Mouse (Mus musculus): ENCODE measurements around the gene Aanat.

The Aanat gene

DNA sequence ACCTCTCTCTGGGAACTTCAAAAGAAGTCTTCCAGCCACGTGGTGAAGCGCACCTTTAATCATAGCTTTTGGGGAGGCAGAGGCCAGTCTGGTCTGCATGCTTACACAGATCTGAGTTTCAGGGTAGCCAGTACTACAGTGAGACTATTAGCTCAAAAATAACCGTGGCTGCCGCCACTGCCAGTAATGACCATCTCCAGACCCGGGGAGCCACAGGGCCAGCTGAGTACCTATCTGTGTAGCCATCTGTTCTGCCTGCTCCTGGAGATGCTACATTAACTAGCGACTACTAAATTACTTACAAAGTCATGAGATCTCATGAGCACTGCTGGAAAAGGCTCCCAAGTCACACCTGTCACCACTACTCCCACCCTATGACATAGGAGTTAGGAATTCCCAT is 11.2 kb upstream of the Aanat start:
- DNase-seq (ENCODE audit: low spot score) = no peak

DNA sequence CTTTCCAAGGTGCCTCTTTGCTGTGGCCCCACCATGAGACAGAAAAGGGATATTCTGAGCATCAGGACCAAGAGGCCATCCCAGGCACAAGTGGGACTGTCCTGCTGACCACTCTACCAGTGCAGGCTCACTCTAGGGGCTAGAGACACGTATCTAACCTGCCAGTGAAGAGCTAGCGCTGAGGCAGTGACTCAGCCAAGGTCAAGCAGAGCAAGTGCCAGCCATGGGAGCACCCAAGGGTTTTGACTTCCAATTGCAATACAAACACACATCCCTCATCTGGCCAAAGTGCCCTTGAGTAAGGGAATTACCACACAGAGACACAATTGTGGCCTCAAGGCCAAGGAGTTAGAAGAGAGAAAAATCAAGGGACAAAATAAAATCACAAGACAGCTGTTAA is 10.8 kb upstream of the Aanat start:
- no peak for DNase-seq (ENCODE audit: low spot score)

DNA sequence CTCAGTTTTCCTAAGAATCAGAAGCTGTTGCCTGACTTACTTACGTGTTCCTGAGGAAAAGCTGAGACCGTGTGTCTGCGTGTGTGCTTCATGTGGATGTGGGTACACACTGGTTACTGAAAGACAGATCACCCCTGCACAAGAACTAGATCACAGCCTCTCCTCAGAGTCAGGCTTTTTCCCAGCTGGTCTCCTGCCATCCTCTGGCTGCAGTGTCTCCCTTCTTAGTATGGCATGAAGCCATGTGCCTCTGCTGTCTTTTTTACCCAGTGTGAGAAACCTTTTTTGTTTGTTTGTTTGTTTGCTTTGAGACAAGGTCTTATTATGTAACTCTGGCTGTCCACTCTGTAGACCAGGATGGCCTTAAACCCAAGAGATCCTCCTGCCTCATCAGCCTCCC is 7.0 kb upstream of the Aanat start:
- DNase-seq (ENCODE audit: low spot score) = no peak

DNA sequence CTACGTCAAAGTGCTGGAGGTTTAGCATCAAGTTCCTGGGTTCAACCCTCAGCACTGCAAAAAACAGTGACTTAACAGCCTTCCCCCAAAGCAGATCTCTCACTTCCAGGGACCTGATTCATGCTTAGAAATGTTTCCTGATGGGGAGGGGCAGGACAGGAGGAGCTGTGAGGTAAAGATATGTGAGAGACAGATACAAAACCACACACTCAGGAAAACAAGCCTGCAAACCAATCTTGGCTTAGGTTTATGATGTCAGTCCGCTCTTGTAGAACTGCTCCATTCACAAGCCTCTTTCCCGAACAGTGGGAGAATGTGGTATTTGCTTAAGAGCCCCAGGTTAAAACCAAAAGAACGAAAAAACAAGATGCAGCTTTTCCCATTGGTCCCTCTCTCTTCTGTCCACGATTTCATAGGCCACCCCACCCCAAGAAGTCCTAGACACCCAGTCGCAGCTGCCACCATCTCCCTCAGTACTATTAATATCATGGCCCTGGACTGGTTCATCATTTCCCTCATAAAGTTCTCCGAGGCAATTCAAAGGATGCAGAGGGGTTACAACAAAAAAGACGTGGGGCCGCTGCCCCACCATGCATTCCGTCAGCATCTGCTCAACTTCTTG is 6.1 kb upstream of the Aanat start:
- no peak for DNase-seq (ENCODE audit: low spot score)

DNA sequence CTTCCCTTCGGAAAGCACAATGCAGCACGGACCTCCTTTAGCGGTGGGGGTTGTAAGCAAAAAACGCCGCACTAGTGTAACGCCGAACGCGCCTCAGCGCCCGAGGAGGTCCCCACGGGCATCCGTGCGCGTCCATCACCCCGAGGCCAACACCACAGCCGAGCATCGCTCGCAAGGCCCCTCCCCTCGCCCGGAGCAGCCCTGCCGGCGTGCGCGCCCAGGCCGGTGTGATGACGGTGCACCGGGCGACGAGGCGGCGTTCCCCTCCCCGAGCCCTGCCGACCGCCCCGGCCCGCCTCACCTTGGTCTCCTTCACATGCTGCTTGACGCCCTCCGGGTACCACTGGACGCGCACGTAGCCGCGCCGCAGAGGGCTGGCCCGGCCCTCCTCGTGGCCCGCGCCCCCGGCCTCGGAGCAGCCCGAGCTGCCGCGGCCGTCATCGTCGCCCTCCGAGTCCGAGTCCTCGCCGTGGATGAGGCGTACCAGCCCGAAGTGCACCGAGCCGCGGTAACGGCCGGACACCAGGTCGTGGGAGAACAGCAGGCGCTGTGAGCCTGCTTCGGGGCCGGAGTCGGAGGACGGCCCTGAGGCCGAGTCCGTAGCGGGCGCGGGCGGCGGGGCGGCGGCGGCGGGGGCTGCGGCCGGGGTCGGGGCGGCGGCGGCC is 5.4 kb upstream of the Aanat start:
- peak; percentile 58 for DNase-seq (ENCODE audit: low spot score)

DNA sequence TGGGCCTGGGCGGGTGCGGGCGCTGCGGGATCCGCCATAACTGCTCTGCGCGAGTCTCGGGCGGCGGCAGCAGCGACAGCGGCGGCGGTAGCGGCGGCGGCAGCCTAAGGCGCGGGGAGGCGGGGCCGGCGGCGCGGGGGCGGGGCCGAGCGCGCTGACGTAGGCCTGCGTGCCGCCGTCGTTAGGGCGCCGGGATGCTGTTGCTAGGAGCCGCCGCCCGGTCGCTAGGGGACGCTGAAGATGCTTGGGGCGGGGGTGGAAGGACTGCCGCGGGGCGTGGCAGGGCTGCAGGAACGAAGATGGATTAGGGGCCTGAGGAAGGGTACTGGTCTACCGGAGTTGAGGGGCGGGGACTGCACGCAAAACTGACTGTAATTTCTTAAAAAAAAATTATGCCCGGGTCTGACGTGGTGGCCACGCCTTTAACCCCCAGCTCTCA is 4.8 kb upstream of the Aanat start, which contains the start of gene Ube2o:
Ube2o (minus strand) TSS at position 72 of the 439 bp plus-strand sequence.
- DNase-seq (ENCODE audit: low spot score) = peak; percentile 86

DNA sequence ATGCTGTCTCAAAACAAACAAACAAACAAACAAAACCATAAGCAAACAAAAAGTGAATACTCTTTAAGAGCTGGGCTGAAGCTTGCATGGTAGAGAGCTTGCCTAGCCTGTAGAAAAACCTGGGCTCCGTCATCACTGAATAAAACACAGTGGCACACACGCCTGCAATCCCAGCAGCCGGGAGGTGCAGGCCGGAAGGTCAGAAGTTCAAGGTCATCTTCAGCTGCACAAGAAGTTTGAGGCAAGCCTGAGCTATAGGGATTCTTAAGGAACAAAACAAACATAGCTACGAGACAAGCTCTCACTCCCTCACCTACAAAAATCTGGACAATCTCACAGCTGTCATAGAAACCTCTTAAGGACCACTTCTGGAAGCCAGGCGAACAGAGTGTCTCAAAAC is 550 bp upstream of the Aanat start:
- no peak for DNase-seq (ENCODE audit: low spot score)

DNA sequence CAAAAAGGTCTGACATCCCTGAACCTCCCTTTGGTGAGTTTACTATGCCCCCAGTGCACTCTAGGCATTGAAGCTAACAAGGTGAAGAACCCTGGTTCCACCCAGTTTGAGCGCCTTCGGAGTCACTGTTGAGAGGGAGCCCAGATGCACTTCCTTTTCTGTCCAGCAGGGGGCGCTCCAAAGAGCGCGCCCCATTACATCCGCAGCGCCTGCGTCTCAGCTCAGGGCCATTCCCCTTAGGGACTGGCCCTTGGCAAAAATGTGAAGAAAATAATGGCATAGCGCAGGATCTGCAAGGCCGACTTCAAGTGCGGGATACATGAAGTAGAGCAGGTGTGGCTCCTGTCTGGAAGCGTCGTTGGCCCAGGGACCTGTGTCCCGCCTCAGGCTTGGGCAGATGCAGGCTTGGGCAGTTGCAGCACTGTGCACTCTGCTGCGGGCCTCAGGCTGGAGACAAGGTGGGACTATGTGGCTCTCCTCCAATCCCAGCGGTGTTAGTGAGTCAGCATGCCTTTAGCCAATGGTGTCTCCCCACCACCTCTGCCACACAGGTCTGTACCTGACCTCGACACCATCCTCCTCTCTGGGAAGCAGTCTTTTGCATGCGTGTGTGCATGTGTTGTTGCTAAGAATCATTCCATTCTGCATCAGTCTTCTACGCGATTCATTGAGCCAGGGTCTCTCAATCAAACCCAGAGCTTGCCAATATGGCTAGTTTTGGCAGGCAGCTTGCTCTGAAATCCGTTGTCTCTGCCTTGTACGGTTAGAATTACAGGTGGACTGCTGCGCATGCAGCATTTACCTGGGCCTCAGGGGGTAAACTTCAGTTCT is 784 bp downstream of the Aanat start:
- DNase-seq (ENCODE audit: low spot score) = peak; percentile 80

DNA sequence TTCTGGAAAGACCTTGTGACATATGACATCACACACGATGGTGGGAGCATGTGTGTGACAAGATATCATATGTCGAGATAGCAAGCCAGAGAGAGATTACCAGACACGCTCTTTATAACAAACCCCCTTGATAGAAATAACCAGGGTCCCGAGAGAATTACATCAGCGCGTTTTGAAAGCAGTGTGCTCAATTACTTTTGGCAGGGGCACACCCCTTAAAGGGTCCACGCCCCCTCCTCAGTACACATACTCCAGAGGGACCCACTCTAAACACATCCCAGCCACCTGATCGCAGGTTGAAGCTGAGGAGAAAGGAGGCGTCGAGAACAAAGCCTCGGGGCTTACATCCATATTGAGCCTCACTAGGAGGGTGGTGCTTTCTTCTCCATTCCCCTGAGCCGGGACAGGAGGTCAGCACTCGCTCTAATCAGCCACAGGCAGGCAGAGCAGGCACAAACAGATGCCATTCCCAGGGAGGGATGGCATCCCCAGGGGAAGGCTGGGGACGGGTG is 2.8 kb downstream of the Aanat start:
- DNase-seq (ENCODE audit: low spot score) = no peak

DNA sequence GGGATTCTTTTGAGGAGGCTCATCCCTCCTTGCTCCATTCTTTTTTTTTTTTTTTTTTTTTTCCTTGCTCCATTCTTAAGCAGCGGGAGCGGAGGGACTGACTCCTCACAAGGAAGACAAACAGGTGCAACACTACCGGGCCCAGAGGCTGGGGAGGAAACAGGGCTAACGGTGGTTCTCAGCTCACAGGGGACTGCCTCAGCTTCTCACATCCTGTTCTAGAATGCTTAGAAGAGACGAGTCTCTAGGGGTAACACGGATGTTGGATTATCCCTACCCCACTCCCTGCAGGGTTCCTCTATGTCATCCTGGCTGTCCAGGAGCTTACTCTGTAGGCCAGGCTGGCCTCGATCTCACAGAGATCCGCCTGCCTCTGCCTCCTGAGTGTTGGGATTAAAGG is 3.3 kb downstream of the Aanat start:
- no peak for DNase-seq (ENCODE audit: low spot score)

DNA sequence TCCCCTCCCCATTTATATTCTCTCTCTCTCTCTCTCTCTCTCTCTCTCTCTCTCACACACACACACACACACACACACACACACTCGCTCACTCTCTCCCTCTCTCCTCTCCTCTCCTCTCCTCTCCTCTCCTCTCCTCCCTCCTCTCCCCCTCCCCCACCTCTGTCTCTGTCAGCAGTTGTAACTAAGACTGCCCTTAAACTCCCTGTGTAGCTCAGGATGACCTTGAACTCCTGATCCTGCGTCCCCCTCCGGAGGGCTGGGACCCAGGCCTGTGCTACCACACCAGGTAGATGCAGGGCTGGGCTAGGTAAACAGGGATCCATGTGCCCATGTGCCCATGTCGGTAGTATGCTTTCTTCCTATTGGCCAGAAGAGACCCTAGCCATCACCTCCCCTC is 5.4 kb downstream of the Aanat start:
- no peak for DNase-seq (ENCODE audit: low spot score)

DNA sequence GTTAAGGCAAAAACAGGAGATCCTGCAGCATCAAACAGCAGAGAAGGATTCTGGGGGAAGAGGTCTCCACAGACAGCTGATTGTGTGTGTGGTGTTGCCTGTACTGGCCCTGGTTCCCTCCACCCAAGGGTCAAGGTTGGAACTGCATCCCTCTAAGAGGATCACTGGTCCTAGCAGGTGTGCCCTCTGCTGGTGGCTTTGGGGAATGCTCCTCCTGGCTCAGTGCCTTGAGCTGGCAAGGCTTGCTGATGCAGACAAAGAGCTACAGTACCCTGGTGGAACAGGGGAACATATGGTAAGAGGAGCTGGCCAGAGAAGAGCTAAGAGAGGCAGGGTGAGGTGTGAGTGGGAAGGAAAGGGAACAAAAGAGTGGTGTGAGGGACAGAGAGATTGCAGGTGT is 6.2 kb downstream of the Aanat start:
- DNase-seq (ENCODE audit: low spot score) = peak; percentile 97

DNA sequence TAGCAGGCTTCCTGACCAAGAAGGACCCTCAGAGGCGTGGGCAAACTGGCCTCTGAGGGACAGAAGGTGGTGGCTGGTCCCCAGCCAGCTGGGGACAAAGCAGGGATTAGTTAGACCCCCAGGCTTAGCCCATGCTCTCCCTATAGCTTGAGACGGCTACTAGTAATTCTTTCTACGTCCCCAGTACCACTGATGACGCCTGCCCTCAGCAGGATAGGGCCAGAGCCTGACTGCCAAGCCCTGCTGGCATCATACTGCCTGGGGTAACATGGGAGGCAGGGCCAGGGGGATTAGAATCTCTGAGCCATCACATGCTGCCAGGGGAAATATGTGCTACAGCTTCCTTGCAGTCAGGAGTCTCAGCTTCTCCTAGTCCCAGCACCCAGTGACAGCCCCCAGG is 7.1 kb downstream of the Aanat start:
- DNase-seq (ENCODE audit: low spot score) = no peak

DNA sequence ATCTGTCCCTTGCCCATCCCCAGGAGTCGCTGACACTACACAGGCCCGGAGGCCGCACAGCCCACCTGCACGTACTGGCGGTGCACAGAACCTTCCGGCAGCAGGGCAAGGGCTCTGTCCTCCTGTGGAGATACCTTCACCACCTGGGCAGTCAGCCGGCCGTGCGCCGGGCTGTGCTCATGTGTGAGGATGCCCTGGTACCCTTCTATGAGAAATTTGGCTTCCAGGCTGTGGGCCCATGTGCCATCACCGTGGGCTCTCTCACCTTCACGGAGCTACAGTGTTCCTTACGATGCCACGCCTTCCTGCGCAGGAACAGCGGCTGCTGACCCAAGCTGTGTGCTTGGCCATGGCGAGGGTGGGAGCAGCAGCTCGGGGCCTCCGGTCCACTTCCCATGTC is 10.5 kb downstream of the Aanat start:
- DNase-seq (ENCODE audit: low spot score) = no peak

DNA sequence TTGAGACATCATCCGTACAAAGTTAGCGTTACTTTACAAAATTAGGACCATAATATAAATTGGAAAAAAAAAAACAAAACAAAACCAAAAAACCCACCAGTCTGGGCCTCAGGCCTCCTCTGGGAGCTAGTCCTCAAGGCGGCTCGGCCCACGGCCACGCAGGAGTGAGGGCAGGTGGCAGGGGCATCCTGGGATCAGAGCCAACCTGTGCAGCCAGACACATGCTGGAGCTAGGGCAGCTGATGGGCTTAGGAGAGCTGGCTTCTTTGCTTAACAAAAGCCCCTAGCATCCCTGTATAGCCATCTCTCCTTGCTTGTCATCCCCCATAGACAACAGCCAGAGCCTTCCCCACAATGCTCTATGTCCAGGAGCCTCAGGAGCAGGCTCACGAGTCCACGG is 12.0 kb downstream of the Aanat start:
- DNase-seq (ENCODE audit: low spot score) = no peak

DNA sequence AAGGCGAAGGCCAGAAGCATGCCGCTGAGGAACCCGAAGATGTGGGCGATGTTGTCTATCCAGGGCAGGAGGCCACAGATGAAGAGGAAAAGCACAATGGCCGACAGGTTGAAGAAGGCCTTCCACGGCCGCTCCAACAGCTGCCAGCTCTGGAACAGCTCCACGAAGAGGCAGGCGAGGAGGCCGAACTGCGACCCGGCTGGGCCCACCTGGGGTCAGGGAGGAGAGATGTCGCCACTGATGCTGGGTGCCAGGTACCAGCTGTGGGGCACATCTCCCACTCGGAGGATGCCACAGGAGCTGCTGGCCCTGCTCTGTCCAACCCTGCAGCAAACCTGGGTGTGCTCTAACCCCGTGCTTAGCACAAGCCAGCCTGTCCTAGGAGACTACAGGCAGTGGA is 13.0 kb downstream of the Aanat start:
- no peak for DNase-seq (ENCODE audit: low spot score)

DNA sequence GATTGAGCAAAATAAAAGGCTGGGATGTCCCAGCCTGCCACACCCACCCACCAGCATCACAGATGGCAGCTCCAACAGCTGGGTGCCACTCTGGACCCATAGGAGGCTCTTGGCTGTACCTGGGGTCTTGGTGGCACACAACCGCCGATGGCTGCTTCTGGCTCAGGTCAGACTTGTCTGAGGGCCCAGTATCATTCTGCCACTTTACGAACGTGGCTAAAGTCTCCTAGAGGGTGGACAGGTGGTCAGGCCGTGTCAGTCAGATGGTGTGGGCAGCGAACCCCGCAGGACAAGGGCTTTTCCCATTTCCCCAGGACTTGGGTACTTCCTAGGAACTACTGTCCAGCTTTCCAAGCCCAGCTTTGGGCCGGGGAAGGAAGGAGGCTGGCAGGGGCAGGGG is 14.9 kb downstream of the Aanat start:
- no peak for DNase-seq (ENCODE audit: low spot score)

DNA sequence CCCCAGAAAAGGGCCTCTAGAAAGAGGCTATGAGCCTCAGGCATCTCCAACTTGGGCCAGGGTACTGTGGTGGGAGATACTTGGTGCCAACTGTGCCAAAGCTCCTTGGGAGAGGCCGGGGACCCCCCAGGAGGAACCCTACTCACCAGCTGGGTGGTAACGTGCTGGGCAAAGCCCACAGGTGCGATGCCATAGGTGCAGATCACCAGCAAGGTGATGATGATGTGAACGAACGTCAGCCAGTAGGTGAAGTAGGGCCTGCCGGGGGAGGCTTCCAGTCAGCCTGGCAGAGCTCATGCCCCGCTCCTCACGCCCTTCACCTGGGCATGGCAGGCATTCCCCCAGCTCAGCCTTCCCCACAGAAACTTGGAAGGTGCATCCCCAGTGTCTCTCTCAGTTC is 15.8 kb downstream of the Aanat start:
- DNase-seq (ENCODE audit: low spot score) = no peak

DNA sequence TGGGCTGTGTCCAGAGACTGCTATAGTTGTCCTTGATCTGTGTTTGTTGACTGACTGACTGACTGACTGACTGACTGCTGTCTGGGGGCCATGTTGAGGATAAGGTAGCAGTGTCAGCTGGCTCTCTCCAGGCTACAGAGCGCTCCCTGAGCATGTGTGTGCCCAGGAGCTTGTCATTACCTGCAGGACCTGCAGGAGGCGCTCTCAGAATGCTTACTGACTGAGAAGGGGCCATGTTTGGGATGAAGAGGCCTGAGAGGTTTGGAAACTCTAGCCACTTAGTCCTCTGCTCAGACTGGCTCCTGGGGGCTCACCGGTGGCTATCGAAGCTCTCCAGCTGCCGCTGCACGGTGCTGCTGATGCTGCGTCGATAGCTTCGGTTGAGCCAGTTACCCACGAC is 17.1 kb downstream of the Aanat start:
- DNase-seq (ENCODE audit: low spot score) = no peak

DNA sequence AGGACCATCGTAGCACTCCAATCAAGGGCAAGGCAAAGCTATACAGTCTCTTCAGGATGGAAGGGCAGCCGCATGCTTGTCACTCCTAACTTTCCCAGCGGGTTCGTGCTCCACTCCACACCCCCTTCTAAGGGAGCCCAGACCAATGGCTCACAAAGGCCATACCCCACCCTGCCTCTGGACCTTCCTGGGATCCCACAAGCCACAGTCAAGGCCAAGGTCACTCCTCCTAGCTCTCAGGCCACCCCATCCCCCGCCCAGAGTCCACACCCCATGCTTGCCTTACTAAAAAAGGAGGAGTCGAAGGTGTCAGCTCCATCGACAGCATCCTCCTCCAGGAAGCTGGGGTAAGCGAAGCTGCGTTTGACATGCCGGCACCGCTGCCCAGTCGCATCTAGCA is 17.9 kb downstream of the Aanat start:
- DNase-seq (ENCODE audit: low spot score) = no peak

DNA sequence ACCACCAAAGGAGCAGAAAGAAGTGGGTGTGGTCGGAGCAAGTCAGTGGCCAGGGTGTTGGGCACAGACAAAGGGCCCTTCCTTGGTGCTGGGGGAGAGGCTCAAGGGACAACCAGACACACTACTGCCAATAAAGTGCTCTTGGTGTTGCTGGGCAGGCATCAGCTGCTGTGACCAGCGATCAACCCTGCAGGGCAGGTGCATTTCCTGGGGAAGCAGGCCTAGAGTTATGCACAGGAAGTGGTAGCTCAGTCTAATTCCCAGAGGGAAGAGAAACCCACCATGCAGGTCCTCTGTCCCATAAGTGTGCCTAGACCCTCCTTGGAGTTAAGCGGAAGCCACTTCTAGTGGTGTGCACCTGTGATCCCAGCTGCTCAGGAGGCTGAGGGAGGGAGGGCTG is 21.5 kb downstream of the Aanat start:
- DNase-seq (ENCODE audit: low spot score) = no peak

DNA sequence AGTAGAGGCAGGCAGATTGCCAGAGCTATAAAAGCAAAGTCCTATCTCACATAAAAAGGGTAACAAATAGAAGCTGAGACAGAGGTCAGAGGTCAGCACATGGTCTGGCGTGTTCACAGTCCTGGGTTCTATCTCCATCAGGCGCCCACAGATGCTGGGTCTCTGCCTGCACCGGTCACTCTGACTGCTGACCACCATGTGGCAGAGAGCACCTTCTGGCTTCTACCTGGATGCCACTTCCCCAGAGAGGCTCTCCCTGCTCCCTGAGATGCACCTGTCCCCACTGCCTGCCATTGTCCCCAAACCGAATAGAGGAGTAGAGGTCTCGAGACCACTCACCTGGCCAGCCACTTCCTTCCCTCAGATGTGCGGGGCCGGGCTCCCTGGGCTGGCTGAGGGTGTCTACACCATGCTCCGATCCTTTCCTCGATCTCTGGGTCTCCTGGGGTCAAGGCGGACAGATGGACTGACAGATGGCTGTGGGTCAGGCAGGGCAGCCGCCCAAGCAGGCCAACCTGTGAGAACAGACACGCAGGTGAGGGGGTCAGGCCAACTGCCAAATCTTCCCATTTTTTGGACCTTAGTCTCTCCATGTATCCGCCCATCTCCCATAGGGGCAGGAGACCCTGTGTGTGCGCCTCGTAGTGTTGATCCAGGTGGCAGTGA is 23.9 kb downstream of the Aanat start:
- DNase-seq (ENCODE audit: low spot score) = no peak

All from layer of hippocampus, adult 11-12 months (tissue).